Mouse (Mus musculus) left cerebral cortex, postnatal 36 days (tissue): ENCODE results near the gene Dctn1. TPM values are rescaled to one million over a fixed set of nuclear protein-coding genes. Genes with fewer than 3 reads are reported as not detected.

Experiments
- DNase-seq, 2 experiments: peaks; one replicate each; pipeline ENCODE4 v3.0.0; 2021 to 2022; ENCODE audit warnings: low spot score in 2 of 2, mixed read lengths in 1 of 2
- intact Hi-C: fragments of 180-260 bp; cut with DNase I; formaldehyde crosslinking; loops from one replicate; pipeline ENCODE4 v1.15.1; 2025
- total RNA-seq, 2 experiments: library from RNA; stranded (reverse); gene quantifications; 2 replicates each; pipeline ENCODE4 v1.2.3; 2021

The Dctn1 gene
- total RNA-seq, 2 experiments from 2014 or later = 373 to 386 TPM

GRCm38 (mm10) chr6:83161442-83161841 is 4.3 kb upstream of the Dctn1 start:
- intact Hi-C loops = loop anchor here (10.0 kb wide), 1 partner anchor 167 kb away; no protein-coding TSS in a partner anchor
- no peak for DNase-seq

GRCm38 (mm10) chr6:83161921-83162641 is 3.6 kb upstream of the Dctn1 start:
- intact Hi-C loops = loop anchor here (10.0 kb wide), 1 partner anchor 167 kb away; no protein-coding TSS in a partner anchor
- DNase-seq = no peak

GRCm38 (mm10) chr6:83162701-83163100 is 3.0 kb upstream of the Dctn1 start:
- intact Hi-C loops = loop anchor here (10.0 kb wide), 1 partner anchor 168 kb away; no protein-coding TSS in a partner anchor
- DNase-seq = no peak

GRCm38 (mm10) chr6:83165026-83165606 is 604 bp upstream of the Dctn1 start:
- DNase-seq = no peak
- intact Hi-C loops = loop anchor here (2.0 to 10.0 kb wide), 2 partner anchors 22 to 170 kb away; no protein-coding TSS in a partner anchor

GRCm38 (mm10) chr6:83166243-83166630 is 517 bp downstream of the Dctn1 start:
- intact Hi-C loops = loop anchor here (10.0 kb wide), 1 partner anchor 171 kb away; no protein-coding TSS in a partner anchor

GRCm38 (mm10) chr6:83169872-83170271 is 4.2 kb downstream of the Dctn1 start:
- intact Hi-C loops = loop anchor here (10.0 kb wide), 1 partner anchor 175 kb away; no protein-coding TSS in a partner anchor

More at GRCm38 (mm10) chr6:83166243-83166630, 517 bp downstream of the Dctn1 start:
- no peak for DNase-seq

GRCm38 (mm10) chr6:83171063-83171462 is 5.3 kb downstream of the Dctn1 start:
- no peak for DNase-seq
- intact Hi-C loops = no loop called here

More at GRCm38 (mm10) chr6:83169872-83170271, 4.2 kb downstream of the Dctn1 start:
- DNase-seq = no peak

- DNase-seq = peak; percentile 72 to 82
These were observed 6.7 kb downstream of the Dctn1 start for GRCm38 (mm10) chr6:83172240-83172920.

GRCm38 (mm10) chr6:83175996-83176395 is 10.3 kb downstream of the Dctn1 start:
- intact Hi-C loops = no loop called here
- no peak for DNase-seq

More at GRCm38 (mm10) chr6:83172240-83172920, 6.7 kb downstream of the Dctn1 start:
- intact Hi-C loops = no loop called here

- intact Hi-C loops = no loop called here
- peak; percentile 79 to 80 for DNase-seq
These were observed 13.8 kb downstream of the Dctn1 start for GRCm38 (mm10) chr6:83179390-83180117.

GRCm38 (mm10) chr6:83180605-83181004 is 14.9 kb downstream of the Dctn1 start:
- DNase-seq = no peak
- intact Hi-C loops = no loop called here

GRCm38 (mm10) chr6:83184858-83185435 is 19.2 kb downstream of the Dctn1 start:
- intact Hi-C loops = no loop called here
- no peak for DNase-seq

GRCm38 (mm10) chr6:83185895-83186861 is 20.5 kb downstream of the Dctn1 start:
- intact Hi-C loops = loop anchor here (2.0 kb wide), 1 partner anchor 21 kb away; the partner anchor contains the start of gene Dctn1
- DNase-seq = peak; percentile 87

- no peak for DNase-seq
- intact Hi-C loops = loop anchor here (2.0 kb wide), 1 partner anchor 22 kb away; the partner anchor contains the start of gene Dctn1
These were observed 21.2 kb downstream of the Dctn1 start for GRCm38 (mm10) chr6:83186946-83187345.

- DNase-seq = no peak
- intact Hi-C loops = no loop called here
These were observed 27.9 kb downstream of the Dctn1 start for GRCm38 (mm10) chr6:83193571-83193970.

GRCm38 (mm10) chr6:83197345-83198004 is 31.8 kb downstream of the Dctn1 start:
- intact Hi-C loops = no loop called here
- DNase-seq = peak; percentile 49 to 65

GRCm38 (mm10) chr6:83203320-83203719 is 37.6 kb downstream of the Dctn1 start:
- no peak for DNase-seq

More at GRCm38 (mm10) chr6:83203320-83203719, 37.6 kb downstream of the Dctn1 start:
- intact Hi-C loops = no loop called here
